In the genomic region with DNA sequence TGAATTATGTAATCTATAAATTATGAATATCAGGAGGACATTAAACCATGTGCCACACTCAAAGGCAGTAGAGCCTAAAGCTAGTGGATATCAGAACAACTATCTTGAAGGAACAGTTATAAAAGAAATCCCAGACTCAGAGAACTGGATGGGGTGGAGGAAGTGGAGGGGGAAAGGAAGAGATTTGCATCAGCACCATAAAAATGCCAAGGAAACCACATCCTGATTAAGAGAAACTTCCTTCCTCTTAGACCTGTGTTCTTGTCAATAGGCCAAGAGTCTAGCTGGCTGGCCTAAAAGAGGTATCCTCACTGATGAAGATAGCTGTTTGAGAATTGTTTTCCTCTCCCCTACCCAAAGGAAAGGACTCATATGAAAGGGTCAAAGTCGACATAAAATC, we compare ENCODE assay signal across 34 mouse cellular contexts. TPM values are rescaled to one million over a fixed set of nuclear protein-coding genes. Genes with fewer than 3 reads are reported as not detected.
DNase-seq lines count a peak whose midpoint lies in the region; ATAC-seq and TF ChIP-seq lines count a peak whose summit lies in the region.
"Had no signal": no experiment of that assay in that cellular context is flagged by ENCODE, and none has a peak within 500 bp of the region (broad histone marks: within the 10 kb centered on the region; RNA-seq: fewer than 3 reads in every experiment).

No protein-coding gene starts in this region.

- no peak overlapping the region for H3K9ac ChIP-seq in kidney, postnatal 0 days (ENCODE audit: low read depth, low read length)
- H3K9ac ChIP-seq: embryonic facial prominence, embryonic 15.5 days; forebrain, postnatal 0 days; heart, embryonic 13.5 days; hindbrain, embryonic 12.5 days; hindbrain, embryonic 15.5 days had no signal

- DNase-seq in kidney, postnatal 0 days (ENCODE audit: low spot score) = peak; percentile 61
- no peak for DNase-seq in kidney, adult 11 months
- DNase-seq in adrenal gland, postnatal 4 days (ENCODE audit: low spot score in 2 of 2) = no peak
- DNase-seq in cerebellum, postnatal 10 days = no peak
- DNase-seq: adrenal gland, postnatal 10 days; adrenal gland, postnatal 36 days; cerebellum, adult 11-12 months; cerebellum, adult 8-10 months; cerebellum, postnatal 14 days; embryo, embryonic 11 days; forebrain, postnatal 0 days; gastrocnemius, postnatal 25 days; heart, adult 2 months; heart, postnatal 14 days; heart, postnatal 4 days had no signal

- H3K4me1 ChIP-seq in kidney, postnatal 0 days (replicated peaks; ENCODE audit: insufficient read depth, low read length) = no peaks in the 10 kb centered on the region
- H3K4me1 ChIP-seq: embryonic facial prominence, embryonic 15.5 days; heart, embryonic 10.5 days; heart, embryonic 13.5 days; hindbrain, embryonic 12.5 days; hindbrain, embryonic 15.5 days had no signal

- TF ChIP-seq CTCF in kidney, postnatal 0 days (IDR thresholded peaks at IDR 0.05; ENCODE audit: low read depth) = no peak

- 48% methylated on average over 1 of the region's 1 CpGs for WGBS in kidney, postnatal 0 days

- no peaks in the 10 kb centered on the region for H3K36me3 ChIP-seq in kidney, postnatal 0 days (ENCODE audit: insufficient read depth, low read length)
- H3K36me3 ChIP-seq: embryonic facial prominence, embryonic 15.5 days; heart, embryonic 10.5 days; heart, embryonic 13.5 days; hindbrain, embryonic 12.5 days; hindbrain, embryonic 15.5 days had no signal

- no peaks in the 10 kb centered on the region for H3K9me3 ChIP-seq in kidney, postnatal 0 days (replicated peaks; ENCODE audit: low read length)
- H3K9me3 ChIP-seq: embryonic facial prominence, embryonic 15.5 days; heart, embryonic 10.5 days; heart, embryonic 13.5 days; hindbrain, embryonic 12.5 days; hindbrain, embryonic 15.5 days had no signal

- H3K4me3 ChIP-seq in kidney, postnatal 0 days (replicated peaks; ENCODE audit: low read depth, low read length) = no peak overlapping the region
- H3K4me3 ChIP-seq: embryonic facial prominence, embryonic 15.5 days; heart, adult 2 months; heart, embryonic 10.5 days; heart, embryonic 13.5 days; hindbrain, embryonic 12.5 days; hindbrain, embryonic 15.5 days had no signal

- no peak for ATAC-seq in kidney, postnatal 0 days (replicated peaks; ENCODE audit: low FRiP score, low read depth)
- ATAC-seq in common myeloid progenitor, adult 5-6 weeks (replicated peaks; ENCODE audit: low read depth, poor library complexity, severe bottlenecking) = peak; percentile 45; the same call in 1 of the 2 replicates
- ATAC-seq in megakaryocyte, adult 5-6 weeks (ENCODE audit: poor library complexity, severe bottlenecking) = peak; percentile 33; the same call in 1 of the 2 replicates
- ATAC-seq: forebrain, embryonic 14.5 days; forebrain, postnatal 0 days; intestine, postnatal 0 days; Patski had no signal

- H3K4me2 ChIP-seq in kidney, postnatal 0 days (ENCODE audit: low read length) = no peak overlapping the region
- H3K4me2 ChIP-seq: embryonic facial prominence, embryonic 15.5 days; heart, embryonic 13.5 days; hindbrain, embryonic 12.5 days; hindbrain, embryonic 15.5 days had no signal

- H3K27ac ChIP-seq in kidney, postnatal 0 days = no peak overlapping the region
- H3K27ac ChIP-seq: embryonic facial prominence, embryonic 15.5 days; heart, adult 2 months; heart, embryonic 10.5 days; heart, embryonic 13.5 days; hindbrain, embryonic 12.5 days; hindbrain, embryonic 15.5 days had no signal

- no peaks in the 10 kb centered on the region for H3K27me3 ChIP-seq in kidney, postnatal 0 days (ENCODE audit: insufficient read depth, low read length)
- H3K27me3 ChIP-seq: embryonic facial prominence, embryonic 15.5 days; heart, embryonic 13.5 days; hindbrain, embryonic 12.5 days; hindbrain, embryonic 15.5 days; Patski had no signal

RNA-seq across cellular contexts. Expression of a gene that starts 28.6 kb away (rescaled TPM):
- polyA plus RNA-seq in kidney, postnatal 0 days (2015; fragmentation: Nextera tagmentation; extraction: Ambion mirVana) = 0.18 and 0.29 TPM in 2 replicates
- total RNA-seq in common myeloid progenitor, adult 5-6 weeks (2017) = not detected in 2 replicates
- not detected in 2 replicates for total RNA-seq in megakaryocyte, adult 5-6 weeks (2015)
- not detected in 2 replicates for total RNA-seq in megakaryocyte, adult 5-6 weeks (2017)
- total RNA-seq in adrenal gland, postnatal 4 days (2021) = not detected
- total RNA-seq: adrenal gland, adult 18-20 months; adrenal gland, postnatal 10 days; adrenal gland, postnatal 36 days; ES-E14; forebrain, postnatal 0 days; gastrocnemius, adult 8-10 months; gastrocnemius, postnatal 25 days; heart, adult 2 months; heart, postnatal 14 days; heart, postnatal 4 days had no signal
- polyA plus RNA-seq: cortical plate, adult 2 months; embryonic facial prominence, embryonic 11.5 days; embryonic facial prominence, embryonic 15.5 days; forebrain, embryonic 11.5 days; forebrain, embryonic 14.5 days; forebrain, postnatal 0 days; gonadal fat pad, adult 2 months; heart, adult 2 months; heart, embryonic 10.5 days; heart, embryonic 13.5 days; heart, embryonic 16.5 days; hindbrain, embryonic 12.5 days; hindbrain, embryonic 15.5 days; intestine, embryonic 14.5 days; intestine, postnatal 0 days; Patski had no signal
